8 mouse cellular contexts compared by ENCODE assay signal in genomic region chr3:121433968-121434533, GRCm38 (mm10). TPM values are rescaled to one million over a fixed set of nuclear protein-coding genes. Genes with fewer than 3 reads are reported as not detected.
A peak's percentile ranks its signal among the peaks of the same experiment; 100 is the strongest.
DNase-seq lines count a peak whose midpoint lies in the region; ATAC-seq and TF ChIP-seq lines count a peak whose summit lies in the region.

No protein-coding gene starts in this region.

- H3K9me3 ChIP-seq in heart, embryonic 15.5 days (replicated peaks) = no peaks in the 10 kb centered on the region
- no peaks in the 10 kb centered on the region for H3K9me3 ChIP-seq in liver, embryonic 15.5 days (replicated peaks)

- peak; percentile 59 for DNase-seq in ES-CJ7 (ENCODE audit: low read depth, low spot score)
- peak; percentile 57 for DNase-seq in brain, embryonic 14.5 days (ENCODE audit: low read depth)
- DNase-seq in cerebellum, adult 11 months = no peak
- DNase-seq in thymus, postnatal 4 days = no peak
- DNase-seq in layer of hippocampus, postnatal 10 days (ENCODE audit: low spot score in 2 of 2) = no peak
- no peak for DNase-seq in adrenal gland, postnatal 10 days

- H3K4me3 ChIP-seq in heart, embryonic 15.5 days = peak overlapping the region; percentile 2; the same call in 1 of the 2 replicates
- no peak overlapping the region for H3K4me3 ChIP-seq in liver, embryonic 15.5 days (replicated peaks)

- H3K27ac ChIP-seq in heart, embryonic 15.5 days = peak overlapping the region; percentile 59
- H3K27ac ChIP-seq in liver, embryonic 15.5 days (replicated peaks) = peak overlapping the region; percentile 38

- peak overlapping the region; percentile 26; the same call in 1 of the 2 replicates for H3K4me2 ChIP-seq in heart, embryonic 15.5 days
- peak overlapping the region; percentile 35 for H3K4me2 ChIP-seq in liver, embryonic 15.5 days

- peaks cover 91% of the 10 kb centered on the region for H3K4me1 ChIP-seq in heart, embryonic 15.5 days (replicated peaks)
- H3K4me1 ChIP-seq in liver, embryonic 15.5 days (replicated peaks) = peaks cover 68% of the 10 kb centered on the region

- H3K36me3 ChIP-seq in heart, embryonic 15.5 days = no peaks in the 10 kb centered on the region
- H3K36me3 ChIP-seq in liver, embryonic 15.5 days (replicated peaks) = 0 out of 2 replicates have a peak, but pooled peaks cover 4% of the 10 kb centered on the region

- no peak overlapping the region for H3K9ac ChIP-seq in heart, embryonic 15.5 days
- H3K9ac ChIP-seq in liver, embryonic 15.5 days = no peak overlapping the region

- no peak for TF ChIP-seq POLR2A in brain, embryonic 14.5 days (IDR thresholded peaks at IDR 0.05; ENCODE audit: borderline replicate concordance, extremely low read depth, insufficient read depth, insufficient read length, poor library complexity, severe bottlenecking)

- 42% methylated on average over 8 of the region's 8 CpGs for WGBS in heart, embryonic 15.5 days
- 67% methylated on average over 8 of the region's 8 CpGs for WGBS in liver, embryonic 15.5 days (ENCODE audit: insufficient replicate concordance)

- no peaks in the 10 kb centered on the region for H3K27me3 ChIP-seq in heart, embryonic 15.5 days
- no peaks in the 10 kb centered on the region for H3K27me3 ChIP-seq in liver, embryonic 15.5 days

- 0 out of 2 replicates have a peak, but pooled peaks have one; percentile 28 for ATAC-seq in heart, embryonic 15.5 days (replicated peaks; ENCODE audit: insufficient number of reproducible peaks, insufficient read depth, low FRiP score, low read depth)
- ATAC-seq in liver, embryonic 15.5 days (ENCODE audit: insufficient read depth) = no peak

- no peak for TF ChIP-seq CTCF in brain, embryonic 14.5 days (IDR thresholded peaks at IDR 0.05; ENCODE audit: borderline replicate concordance, extremely low read depth, insufficient read depth, insufficient read length)

RNA-seq across cellular contexts. Expression of gene Cnn3, which starts 7.8 kb away (rescaled TPM):
- 412 and 494 TPM in 2 replicates for polyA plus RNA-seq in brain, embryonic 14.5 days (2012; rRNA removed)
- 341 and 401 TPM in 2 replicates for polyA plus RNA-seq in heart, embryonic 15.5 days (2015; fragmentation: Nextera tagmentation; extraction: Ambion mirVana)
- 97.4 and 98.3 TPM in 2 replicates for polyA plus RNA-seq in liver, embryonic 15.5 days (2015; fragmentation: Nextera tagmentation; extraction: Ambion mirVana)
- total RNA-seq in layer of hippocampus, postnatal 10 days (2021) = 100 to 1,000 TPM; 128 to 134 TPM
- total RNA-seq in adrenal gland, postnatal 10 days (2021) = 100 to 1,000 TPM; 148 to 215 TPM

Comparison
In these comparisons a context has a peak if more than half of its experiments do, and no peak if none do; other contexts are left out.
1. DNase-seq: peak in ES-CJ7 (single experiment) and brain, embryonic 14.5 days (single experiment); none in cerebellum, adult 11 months (single experiment), thymus, postnatal 4 days (single experiment), layer of hippocampus, postnatal 10 days (0 of 2) and adrenal gland, postnatal 10 days (single experiment).